Mouse (Mus musculus) CD4-positive, CD25-positive, alpha-beta regulatory T cell, adult 9 weeks (primary cell): ENCODE results near the gene Peli2. TPM values are rescaled to one million over a fixed set of nuclear protein-coding genes. Genes with fewer than 3 reads are reported as not detected.

Source experiments
- polyA plus RNA-seq: library from polyadenylated mRNA; unstranded; fragments of 100-300 nt; shearing (Covaris generic); gene quantifications from one replicate; pipeline ENCODE4 v1.2.1, GENCODE M21; 2017

Peli2 gene
- polyA plus RNA-seq, result 0.57 TPM

DNA sequence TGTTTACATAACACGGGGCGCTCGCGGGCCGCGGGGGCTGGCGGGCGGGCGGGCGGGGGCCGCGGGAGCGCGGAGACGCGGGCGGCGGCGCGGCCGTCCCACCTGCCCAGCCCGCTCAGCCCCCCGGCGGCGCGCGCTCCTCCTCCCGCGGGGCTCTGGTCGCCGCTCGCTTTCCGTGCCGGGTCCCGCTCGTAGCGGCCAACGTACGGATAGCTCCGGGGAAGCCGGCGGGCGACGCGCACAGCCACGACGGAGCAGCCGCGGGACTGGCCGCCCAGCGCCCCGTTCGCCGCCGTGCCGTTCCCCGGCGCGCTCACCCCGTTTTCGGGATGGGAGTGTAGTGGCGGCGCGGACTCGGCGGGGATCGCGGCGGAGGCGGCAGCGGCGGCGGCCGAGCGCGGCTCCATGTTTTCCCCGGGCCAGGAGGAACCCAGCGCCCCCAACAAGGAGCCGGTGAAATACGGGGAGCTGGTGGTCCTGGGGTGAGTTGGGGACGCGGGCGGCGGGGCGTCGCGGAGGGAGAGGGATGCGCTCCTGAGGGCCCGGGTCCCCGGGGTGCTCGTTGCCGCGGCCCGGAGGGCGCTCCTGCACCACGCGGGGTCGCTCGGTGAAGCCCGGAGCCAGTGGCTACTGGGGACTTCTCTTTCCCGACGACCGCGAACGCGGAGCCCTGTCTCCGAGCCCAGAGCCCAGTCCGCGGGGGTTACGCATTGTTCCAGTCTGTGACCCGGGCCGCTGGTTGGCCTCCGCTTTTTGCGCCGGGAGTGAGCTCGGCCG, at the start of gene Peli2:
Gene Peli2 (plus strand): TSS at position 72 of the 777 bp plus-strand sequence.

